Mouse (Mus musculus): ENCODE measurements around the gene Glrp1.

- TF ChIP-seq NANOG (IDR thresholded peaks at IDR 0.05; ENCODE audit: borderline replicate concordance, low read length) (no peak), CTCF (conservative IDR thresholded peaks at IDR 0.05; ENCODE audit: low read length) (no peak)
Measured at GRCm38 (mm10) chr1:88486336-88486735, 23.5 kb downstream of the Glrp1 start.
